Mouse (Mus musculus) lung, postnatal 0 days (tissue): ENCODE measurements at regions not wholly inside any gene's neighbourhood (a gene's known extent, or its start where the extent isn't known, plus 50 kb on each side); places are given as distances from the start of the nearest gene placed in this dataset.

Experiments used
- CTCF ChIP-seq: IDR thresholded peaks from 2 replicates; pipeline ENCODE4 v1.5.1; 2016; ENCODE audit warnings: antibody characterized with exemption, mild to moderate bottlenecking
- EP300 ChIP-seq: IDR thresholded peaks from 2 replicates; pipeline ENCODE4 v1.6.1; 2016; ENCODE audit warnings: antibody characterized with exemption, mild to moderate bottlenecking, control low read depth

DNA sequence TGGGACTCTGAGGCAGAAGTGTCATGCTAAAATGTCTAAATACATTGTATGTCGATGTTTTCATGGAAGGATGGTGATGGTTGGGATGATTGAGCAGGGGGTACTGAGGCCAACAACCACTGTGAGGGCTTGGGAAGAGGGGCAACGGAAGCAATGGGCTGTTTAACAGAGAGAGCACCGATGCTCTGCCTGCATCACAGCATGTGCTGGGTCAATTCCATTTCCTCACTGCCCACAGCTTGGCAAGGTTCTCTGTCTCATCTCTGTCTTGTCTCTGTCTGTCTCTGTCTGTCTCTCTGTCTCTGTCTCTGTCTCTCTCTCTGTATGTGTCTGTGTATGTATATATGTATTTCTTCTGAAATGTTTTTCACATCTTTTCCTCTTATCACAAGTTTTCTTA lies 73.4 kb upstream of the Vwde start:
- TF ChIP-seq CTCF, result no peak
- TF ChIP-seq EP300, result no peak
